Mouse (Mus musculus): ENCODE results near the gene A3galt2. TPM values are rescaled to one million over a fixed set of nuclear protein-coding genes. Genes with fewer than 3 reads are reported as not detected.

Gene A3galt2
- polyA plus RNA-seq, 2 experiments: 0.04 to 0.06 TPM

DNA sequence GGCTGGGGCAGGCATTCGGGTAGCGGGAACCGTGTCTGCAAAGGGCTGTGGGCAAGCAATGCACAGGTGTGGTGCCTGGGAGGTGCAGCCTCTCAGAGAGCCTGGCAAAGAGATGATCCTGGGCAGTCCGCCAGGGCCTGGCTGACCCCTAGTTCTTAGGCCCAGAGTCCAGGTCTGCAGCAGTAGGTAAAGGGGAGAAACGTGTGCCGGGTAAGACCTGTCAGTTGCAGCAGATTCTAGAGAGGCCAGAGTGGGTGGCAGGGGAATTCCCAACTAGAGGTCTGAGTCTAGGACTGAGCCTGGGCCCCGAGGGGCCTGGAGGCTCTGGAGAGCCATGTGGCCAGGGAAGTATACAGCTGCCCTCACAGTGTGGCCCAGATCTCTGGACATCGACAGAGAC is 39.0 kb downstream of the A3galt2 start:
- Histone ChIP-seq H3K27ac (no peak overlapping the region), H3K4me1 (replicated peaks; ENCODE audit: control insufficient read depth in 2 of 2, insufficient read depth in 2 of 2, low read length in 1 of 2) (peaks cover 0 to 8% of the 10 kb centered on the region in 2 experiments; a peak in 3 of 4 replicates), H3K27me3 (ENCODE audit: control insufficient read depth, insufficient read depth, low read length) (no peaks in the 10 kb centered on the region), H3K36me3 (replicated peaks; ENCODE audit: control insufficient read depth, insufficient read depth, low read depth) (no peaks in the 10 kb centered on the region), H3K4me3 (ENCODE audit: insufficient read depth in 1 of 2, low read depth in 2 of 2, low read length in 2 of 2) (no peak overlapping the region), H3K9me3 (ENCODE audit: control insufficient read depth, low read length) (no peaks in the 10 kb centered on the region), H3K4me2 (ENCODE audit: low read depth) (no peak overlapping the region), H3K9ac (replicated peaks) (no peak overlapping the region)
- TF ChIP-seq CTCF (IDR thresholded peaks at IDR 0.05; ENCODE audit: low read depth) (no peak), EP300 (IDR thresholded peaks at IDR 0.05; ENCODE audit: low read depth) (no peak)
- ATAC-seq (ENCODE audit: insufficient read depth) (no peak), DNase-seq (ENCODE audit: low read depth in 3 of 3, low spot score in 3 of 3) (no peak)
- whole genome bisulfite sequencing (ENCODE audit: insufficient replicate concordance): 83% methylated on average over 8 of the region's 8 CpGs

DNA sequence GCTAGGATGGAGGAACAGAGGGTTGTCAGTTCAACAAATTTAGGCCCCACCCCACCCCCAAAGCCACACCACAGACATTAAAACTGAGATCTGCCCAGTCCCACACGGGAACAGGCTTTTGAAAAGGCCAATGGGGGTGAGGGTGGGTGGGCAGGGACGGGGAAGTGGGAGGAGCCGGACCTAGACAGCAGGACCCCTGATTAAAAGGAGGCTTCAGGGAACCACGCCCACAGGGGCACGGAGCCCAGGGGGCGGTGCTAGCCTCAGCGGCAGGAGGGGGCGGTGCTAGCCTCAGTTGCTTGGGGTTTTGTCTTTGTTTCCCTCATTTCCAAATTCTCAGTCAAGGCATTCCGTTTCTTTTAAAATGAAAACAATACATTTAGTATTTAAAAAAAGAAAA is 40.4 kb downstream of the A3galt2 start:
- Histone ChIP-seq H3K27me3 (ENCODE audit: control insufficient read depth, insufficient read depth, low read length) (no peaks in the 10 kb centered on the region), H3K4me1 (replicated peaks; ENCODE audit: control insufficient read depth in 2 of 2, insufficient read depth in 2 of 2, low read length in 1 of 2) (peaks cover 0 to 8% of the 10 kb centered on the region in 2 experiments; a peak in 3 of 4 replicates), H3K36me3 (replicated peaks; ENCODE audit: control insufficient read depth, insufficient read depth, low read depth) (no peaks in the 10 kb centered on the region), H3K9ac (replicated peaks) (no peak overlapping the region), H3K27ac (no peak overlapping the region), H3K4me2 (ENCODE audit: low read depth) (peak overlapping the region; percentile 28; the same call in 1 of the 2 replicates), H3K9me3 (ENCODE audit: control insufficient read depth, low read length) (no peaks in the 10 kb centered on the region), H3K4me3 (ENCODE audit: insufficient read depth in 1 of 2, low read depth in 2 of 2, low read length in 2 of 2) (no peak overlapping the region)
- TF ChIP-seq CTCF (IDR thresholded peaks at IDR 0.05; ENCODE audit: low read depth): no peak
- no peak for TF ChIP-seq EP300 (IDR thresholded peaks at IDR 0.05; ENCODE audit: low read depth)
- no peak for DNase-seq (ENCODE audit: low read depth in 3 of 3, low spot score in 3 of 3)
- WGBS (ENCODE audit: insufficient replicate concordance): 3% methylated on average over 9 of the region's 9 CpGs
- 0 out of 2 replicates have a peak, but pooled peaks have one; percentile 31 for ATAC-seq (ENCODE audit: insufficient read depth)

DNA sequence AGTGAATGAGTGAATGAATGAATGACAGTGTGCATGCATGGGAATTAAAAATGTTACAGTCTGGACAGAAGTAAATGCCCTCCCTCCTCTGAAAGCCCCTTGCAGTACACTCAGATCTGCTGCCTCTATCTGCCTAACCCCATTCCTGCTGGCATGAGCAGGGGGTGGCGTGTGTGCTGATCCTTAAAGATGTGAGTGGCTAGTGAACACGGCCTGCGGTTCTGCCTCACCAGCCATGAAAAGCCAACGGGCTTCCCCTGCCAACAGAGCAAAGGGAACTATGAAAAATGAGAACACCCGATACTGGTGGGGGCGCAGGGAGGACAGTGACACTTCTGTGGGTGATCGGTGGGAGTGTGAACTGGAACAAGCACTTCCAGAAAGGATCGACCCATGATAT is 41.6 kb downstream of the A3galt2 start:
- ATAC-seq (ENCODE audit: insufficient read depth): no peak
- TF ChIP-seq EP300 (IDR thresholded peaks at IDR 0.05; ENCODE audit: low read depth): no peak
- TF ChIP-seq CTCF (IDR thresholded peaks at IDR 0.05; ENCODE audit: low read depth): no peak
- peaks cover 0 to 13% of the 10 kb centered on the region in 2 experiments; a peak in 3 of 4 replicates for H3K4me1 ChIP-seq (replicated peaks; ENCODE audit: control insufficient read depth in 2 of 2, insufficient read depth in 2 of 2, low read length in 1 of 2)
- no peaks in the 10 kb centered on the region for H3K9me3 ChIP-seq (ENCODE audit: control insufficient read depth, low read length)
- no peak for DNase-seq (ENCODE audit: low read depth in 3 of 3, low spot score in 3 of 3)
- no peaks in the 10 kb centered on the region for H3K36me3 ChIP-seq (replicated peaks; ENCODE audit: control insufficient read depth, insufficient read depth, low read depth)
- H3K27me3 ChIP-seq (ENCODE audit: control insufficient read depth, insufficient read depth, low read length): no peaks in the 10 kb centered on the region
- H3K9ac ChIP-seq (replicated peaks): no peak overlapping the region
- no peak overlapping the region for H3K4me2 ChIP-seq (ENCODE audit: low read depth)
- H3K4me3 ChIP-seq (ENCODE audit: insufficient read depth in 1 of 2, low read depth in 2 of 2, low read length in 2 of 2): no peak overlapping the region
- WGBS (ENCODE audit: insufficient replicate concordance): 66% methylated on average over 8 of the region's 8 CpGs
- no peak overlapping the region for H3K27ac ChIP-seq

DNA sequence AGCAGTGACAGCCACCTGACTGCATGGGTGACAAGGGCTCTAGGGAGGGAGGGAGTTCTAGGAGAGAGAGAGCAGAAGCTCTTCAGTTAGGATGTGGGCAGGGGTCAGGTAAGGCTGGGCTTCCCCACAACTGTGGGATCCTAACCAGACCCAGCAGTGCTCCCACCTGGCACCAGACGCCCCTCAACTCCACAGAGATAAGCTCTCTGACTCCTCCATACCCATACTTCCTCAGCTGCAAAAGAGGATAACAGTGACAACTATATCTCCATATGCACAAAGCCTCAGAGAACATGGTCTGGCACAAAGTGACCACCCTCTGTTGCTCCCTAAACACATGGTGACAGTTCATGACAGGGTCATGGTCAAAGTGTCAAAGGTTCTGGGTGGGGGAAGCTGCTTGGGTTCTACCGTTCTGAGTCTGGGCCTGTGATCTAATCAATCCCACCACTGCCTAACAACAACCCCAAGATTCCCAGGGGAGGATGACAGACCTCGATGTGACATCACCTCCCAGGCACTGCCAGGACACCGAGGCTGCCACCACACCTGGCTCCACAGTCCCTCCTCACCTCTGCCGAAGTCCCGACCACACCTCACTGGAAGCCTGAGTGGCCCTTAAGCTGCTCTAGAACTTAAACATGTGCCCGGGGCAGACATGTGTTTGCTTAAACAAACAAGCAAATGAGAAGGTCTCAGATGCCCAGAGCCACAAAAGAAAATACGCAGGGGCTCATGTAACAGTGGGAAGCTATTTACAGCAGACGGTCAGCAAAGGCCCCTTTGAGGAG is 46.7 kb downstream of the A3galt2 start:
- TF ChIP-seq EP300 (IDR thresholded peaks at IDR 0.05; ENCODE audit: low read depth): no peak
- DNase-seq (ENCODE audit: low read depth in 3 of 3, low spot score in 3 of 3): no peak
- Histone ChIP-seq H3K4me1 (replicated peaks; ENCODE audit: control insufficient read depth in 2 of 2, insufficient read depth in 2 of 2, low read length in 1 of 2) (peaks cover 18 to 27% of the 10 kb centered on the region in 2 experiments), H3K4me3 (ENCODE audit: insufficient read depth in 1 of 2, low read depth in 2 of 2, low read length in 2 of 2) (no peak overlapping the region), H3K9me3 (ENCODE audit: control insufficient read depth, low read length) (no peaks in the 10 kb centered on the region), H3K27me3 (ENCODE audit: control insufficient read depth, insufficient read depth, low read length) (no peaks in the 10 kb centered on the region), H3K36me3 (replicated peaks; ENCODE audit: control insufficient read depth, insufficient read depth, low read depth) (no peaks in the 10 kb centered on the region), H3K4me2 (ENCODE audit: low read depth) (no peak overlapping the region), H3K27ac (no peak overlapping the region), H3K9ac (replicated peaks) (no peak overlapping the region)
- WGBS (ENCODE audit: insufficient replicate concordance): 52% methylated on average over 9 of the region's 9 CpGs
- no peak for ATAC-seq (ENCODE audit: insufficient read depth)

DNA sequence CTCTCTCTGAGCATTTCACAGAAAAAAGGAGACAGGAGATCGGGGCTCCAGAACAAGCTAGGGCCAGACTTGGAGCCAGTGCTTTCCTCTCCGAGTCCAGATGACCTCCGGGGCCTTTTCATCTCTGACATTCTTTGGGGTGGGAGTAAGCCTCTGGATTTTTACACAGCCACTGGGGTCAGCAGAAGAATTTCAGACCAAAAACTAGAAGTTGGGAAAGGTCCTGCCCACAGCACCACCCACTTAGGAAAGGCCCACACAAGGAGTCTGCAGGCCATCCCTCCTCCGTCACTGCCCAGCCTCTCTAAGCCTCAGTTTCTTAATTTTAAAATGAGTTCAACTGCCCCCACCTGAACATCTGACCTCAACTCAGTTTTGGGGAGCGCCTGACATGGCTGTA is 48.4 kb downstream of the A3galt2 start:
- ATAC-seq (ENCODE audit: insufficient read depth): no peak
- no peak overlapping the region for H3K4me3 ChIP-seq (ENCODE audit: insufficient read depth in 1 of 2, low read depth in 2 of 2, low read length in 2 of 2)
- H3K27ac ChIP-seq: no peak overlapping the region
- H3K9ac ChIP-seq (replicated peaks): no peak overlapping the region
- WGBS (ENCODE audit: insufficient replicate concordance): 76% methylated on average over 5 of the region's 5 CpGs
- TF ChIP-seq CTCF (IDR thresholded peaks at IDR 0.05; ENCODE audit: low read depth) (no peak), EP300 (IDR thresholded peaks at IDR 0.05; ENCODE audit: low read depth) (no peak)
- no peak for DNase-seq (ENCODE audit: low read depth in 3 of 3, low spot score in 3 of 3)
- peaks cover 24 to 37% of the 10 kb centered on the region in 2 experiments for H3K4me1 ChIP-seq (replicated peaks; ENCODE audit: control insufficient read depth in 2 of 2, insufficient read depth in 2 of 2, low read length in 1 of 2)
- no peaks in the 10 kb centered on the region for H3K9me3 ChIP-seq (ENCODE audit: control insufficient read depth, low read length)
- H3K4me2 ChIP-seq (ENCODE audit: low read depth): peak overlapping the region; percentile 99
- H3K36me3 ChIP-seq (replicated peaks; ENCODE audit: control insufficient read depth, insufficient read depth, low read depth): no peaks in the 10 kb centered on the region
- no peaks in the 10 kb centered on the region for H3K27me3 ChIP-seq (ENCODE audit: control insufficient read depth, insufficient read depth, low read length)
